Mouse (Mus musculus) large intestine, adult 2 months (tissue): Measurements from ENCODE around the gene Mllt6. TPM values are rescaled to one million over a fixed set of nuclear protein-coding genes. Genes with fewer than 3 reads are reported as not detected.
"Not testable (repeated sequence)": the region's sequence is repeated elsewhere in the genome, so short reads cannot be mapped to it uniquely, and the experiment has no call there.

Experiments
- DNase-seq: peaks from one replicate; pipeline ENCODE4 v3.0.0-alpha.2; 2012; ENCODE audit warnings: low read depth, low spot score
- WGBS: fragments of 180-500 bp; shearing (Covaris S2); methylation state at CpG from one replicate; pipeline ENCODE4 v1.1.7; 2018; 5-methylcytosine and 5-hydroxymethylcytosine counted together
- polyA plus RNA-seq: library from polyadenylated mRNA; depleted of rRNA; stranded (reverse); fragments of >200 nt; gene quantifications from 2 replicates; pipeline ENCODE4 v1.2.3, GENCODE M21; 2012; rRNA removed

Mllt6 gene
- polyA plus RNA-seq: 15.8 and 23.9 TPM in 2 replicates

DNA sequence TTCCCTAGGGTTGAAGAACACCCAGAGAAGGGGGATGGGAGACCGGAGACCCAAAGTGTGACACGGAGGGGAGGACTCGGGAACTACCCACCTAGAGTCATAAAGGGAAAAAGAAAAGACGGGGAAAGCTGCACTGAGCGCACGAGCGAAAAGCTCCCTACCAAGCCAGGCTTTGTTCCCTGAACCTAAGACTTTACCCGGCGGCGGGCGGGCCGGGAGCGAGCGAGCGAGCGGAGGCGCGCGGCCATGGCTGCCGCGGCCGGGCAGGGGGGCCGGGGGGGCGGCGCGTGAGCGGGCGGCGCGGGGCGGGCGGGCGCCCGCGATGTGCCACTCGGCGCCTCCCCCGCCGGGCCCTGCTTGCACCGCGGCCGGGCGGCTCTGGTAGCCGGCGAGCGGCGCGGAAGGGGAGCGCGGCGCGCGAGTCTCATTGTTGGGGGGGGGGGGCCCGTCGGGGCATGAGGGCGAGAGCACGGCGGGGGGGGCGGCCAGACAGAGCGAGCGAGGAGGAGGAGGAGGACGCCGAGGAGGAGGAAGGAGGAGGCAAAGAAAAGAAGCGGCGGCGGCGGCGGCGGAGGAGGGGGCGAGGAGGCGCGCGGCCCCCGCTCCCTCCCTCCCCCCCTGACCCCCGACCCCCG lies at the start of gene Mllt6:
Gene Mllt6, plus strand, starts transcription at position 522 of the 635 bp plus-strand sequence.
- peak; percentile 48 for DNase-seq
- WGBS: 1% methylated on average over 41 of the region's 76 CpGs

DNA sequence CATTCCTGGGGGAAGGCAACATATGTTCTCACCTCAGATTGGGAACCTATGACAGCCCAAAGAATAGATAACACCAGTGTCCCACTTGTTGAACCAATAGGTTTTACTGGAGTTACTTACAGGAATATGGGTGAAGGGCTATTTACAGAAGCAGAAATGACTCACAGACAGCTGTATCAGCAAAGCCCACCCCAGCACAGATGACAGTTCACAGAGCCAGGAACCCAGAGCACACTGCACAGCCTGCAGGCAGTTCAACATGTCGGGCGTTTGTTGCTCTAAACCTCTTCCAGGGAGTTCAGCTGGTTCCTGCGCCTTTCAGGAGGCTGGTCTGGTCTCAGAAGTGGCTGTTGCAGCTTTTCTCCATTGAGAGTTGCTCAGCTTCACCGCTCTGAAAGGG lies 47.9 kb upstream of the Mllt6 start:
- DNase-seq: no peak
- WGBS: 80% methylated on average over 4 of the region's 4 CpGs

DNA sequence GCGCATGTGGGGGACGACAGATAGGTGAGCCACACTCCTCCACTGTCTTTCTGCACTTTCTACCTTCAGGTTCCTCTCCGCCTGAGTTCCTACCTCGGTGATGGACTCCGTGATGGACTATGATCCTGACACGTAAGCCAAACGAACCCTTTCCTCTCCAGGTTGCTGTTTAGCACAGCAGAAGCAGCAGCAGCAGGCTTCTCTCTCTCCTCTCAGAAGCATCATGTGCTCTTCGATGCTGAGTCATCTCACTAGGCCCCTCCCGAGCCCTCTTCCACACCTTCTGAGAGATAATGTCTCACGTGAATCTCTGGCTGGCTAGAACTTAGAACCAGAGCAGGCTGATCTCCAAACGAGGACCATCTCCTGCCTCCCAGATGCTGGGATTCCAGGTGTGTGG lies 44.8 kb upstream of the Mllt6 start:
- no peak for DNase-seq
- 26% methylated on average over 11 of the region's 11 CpGs for WGBS

DNA sequence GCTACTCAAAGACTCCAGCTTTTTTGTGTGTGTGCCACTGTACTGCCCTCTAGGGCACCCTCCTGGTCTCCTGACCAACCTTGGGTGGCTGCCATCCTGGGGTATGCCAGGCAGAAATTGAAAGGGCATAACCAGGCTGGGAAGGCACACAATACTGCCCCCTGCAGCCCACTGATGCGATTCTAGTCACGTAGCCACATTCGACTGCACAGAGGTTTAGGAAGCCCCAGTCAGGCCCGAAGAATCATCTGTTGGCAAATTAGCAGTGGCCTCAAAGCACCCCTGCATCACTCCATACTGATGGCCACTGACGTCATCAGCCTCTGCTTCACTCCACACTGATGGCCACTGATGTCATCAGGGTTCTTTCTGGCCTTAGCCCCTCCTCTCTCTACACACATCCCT lies 43.8 kb upstream of the Mllt6 start:
- 62% methylated on average over 5 of the region's 5 CpGs for WGBS
- no peak for DNase-seq

DNA sequence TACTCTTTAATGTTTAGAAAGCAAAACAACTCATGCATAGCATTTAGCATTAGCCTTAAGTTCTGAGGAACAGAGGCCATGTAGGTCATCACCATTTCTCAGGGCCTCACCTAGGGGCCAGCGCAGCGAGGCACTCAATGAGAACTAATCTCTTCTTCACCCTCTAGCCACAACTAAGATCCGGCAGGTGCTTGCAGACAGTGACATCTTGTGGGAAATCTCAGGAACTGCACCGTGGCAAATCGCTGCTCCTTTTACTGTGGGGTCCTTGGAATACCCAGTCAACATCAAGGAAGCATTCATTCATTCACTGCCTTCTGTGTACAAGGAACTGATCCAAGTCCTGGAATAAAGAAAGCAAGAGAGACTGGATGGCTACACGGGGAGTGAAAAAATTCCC lies 40.8 kb upstream of the Mllt6 start:
- no peak for DNase-seq
- WGBS: 4% methylated on average over 6 of the region's 6 CpGs

DNA sequence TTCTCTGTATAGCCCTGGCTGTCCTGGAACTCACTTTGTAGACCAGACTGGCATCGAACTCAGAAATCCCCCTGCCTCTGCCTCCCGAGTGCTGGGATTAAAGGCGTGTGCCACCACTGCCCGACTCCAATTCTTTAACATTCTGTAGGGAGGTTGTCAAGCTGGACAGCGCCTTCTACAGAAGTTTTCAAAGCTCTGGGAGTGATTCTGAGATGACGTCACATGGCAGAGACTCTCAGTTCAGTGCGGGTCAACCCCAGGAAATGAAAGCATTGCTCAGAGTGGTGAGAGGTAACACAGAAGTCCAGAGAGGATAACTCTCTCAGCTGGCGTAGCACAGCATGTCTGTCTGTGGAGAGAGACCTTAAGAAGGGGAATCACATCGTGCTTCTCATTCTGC lies 40.0 kb upstream of the Mllt6 start:
- DNase-seq: no peak
- 41% methylated on average over 9 of the region's 9 CpGs for WGBS

DNA sequence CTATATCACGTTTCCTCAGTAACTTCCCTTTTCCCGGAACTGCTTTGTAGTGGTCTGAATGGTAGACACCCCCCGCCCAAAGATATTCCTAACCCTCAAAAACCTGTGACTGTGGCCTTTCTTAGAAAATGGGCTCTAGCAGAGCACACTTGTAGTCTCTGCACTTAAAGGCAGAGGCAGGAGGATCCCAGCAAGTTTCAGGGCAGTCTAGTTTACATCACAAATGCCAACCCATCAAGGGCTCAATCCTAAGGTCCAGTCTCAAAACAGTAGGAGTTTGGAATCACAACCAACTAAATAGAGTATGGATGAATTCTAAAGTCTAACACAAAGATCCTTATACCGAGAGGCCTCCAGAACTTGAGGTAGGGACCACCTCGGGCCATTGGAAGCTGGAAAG lies 37.7 kb upstream of the Mllt6 start:
- WGBS: 80% methylated on average over 5 of the region's 5 CpGs
- DNase-seq: no peak

DNA sequence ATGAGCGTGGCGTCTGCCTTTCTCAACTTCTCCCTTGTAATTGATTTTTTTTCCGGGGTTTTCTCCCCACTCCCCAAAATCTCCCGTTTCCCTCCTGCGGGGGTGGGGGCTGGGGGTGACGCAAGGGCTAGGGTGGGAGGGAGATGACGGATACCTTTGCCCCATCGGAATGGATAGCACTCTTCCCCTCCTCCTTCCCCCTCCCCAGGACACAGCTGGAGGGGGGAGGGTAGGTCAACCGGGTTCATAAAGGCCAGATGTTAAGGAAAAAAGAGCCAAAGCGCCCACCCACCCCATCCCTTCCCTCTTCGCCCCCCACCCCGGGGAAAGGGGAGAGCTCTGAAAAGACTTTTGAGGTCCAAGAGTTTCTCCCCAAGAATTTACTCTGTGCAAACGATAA lies 36.8 kb upstream of the Mllt6 start:
- 32% methylated on average over 13 of the region's 13 CpGs for WGBS
- DNase-seq: no peak

DNA sequence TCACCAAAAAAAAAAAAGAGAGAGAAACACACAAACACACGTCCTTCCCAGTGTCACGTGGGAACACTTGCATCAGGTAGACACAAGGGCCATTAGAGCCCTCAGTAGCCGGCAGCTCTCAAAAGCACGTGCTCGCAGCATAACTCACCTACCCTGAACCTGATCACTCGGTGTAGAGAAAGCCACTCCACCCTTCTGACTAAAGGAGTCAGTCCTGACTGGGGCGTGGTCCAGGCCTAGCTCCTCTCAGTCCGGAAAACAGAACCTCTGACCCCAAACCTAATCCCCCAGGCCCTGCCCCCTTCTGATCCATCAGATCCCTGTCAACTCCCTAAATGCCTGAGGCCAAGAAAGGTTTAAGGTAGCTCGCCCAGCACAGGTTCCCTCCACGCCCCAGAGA lies 36.4 kb upstream of the Mllt6 start:
- 41% methylated on average over 10 of the region's 10 CpGs for WGBS
- DNase-seq: no peak

DNA sequence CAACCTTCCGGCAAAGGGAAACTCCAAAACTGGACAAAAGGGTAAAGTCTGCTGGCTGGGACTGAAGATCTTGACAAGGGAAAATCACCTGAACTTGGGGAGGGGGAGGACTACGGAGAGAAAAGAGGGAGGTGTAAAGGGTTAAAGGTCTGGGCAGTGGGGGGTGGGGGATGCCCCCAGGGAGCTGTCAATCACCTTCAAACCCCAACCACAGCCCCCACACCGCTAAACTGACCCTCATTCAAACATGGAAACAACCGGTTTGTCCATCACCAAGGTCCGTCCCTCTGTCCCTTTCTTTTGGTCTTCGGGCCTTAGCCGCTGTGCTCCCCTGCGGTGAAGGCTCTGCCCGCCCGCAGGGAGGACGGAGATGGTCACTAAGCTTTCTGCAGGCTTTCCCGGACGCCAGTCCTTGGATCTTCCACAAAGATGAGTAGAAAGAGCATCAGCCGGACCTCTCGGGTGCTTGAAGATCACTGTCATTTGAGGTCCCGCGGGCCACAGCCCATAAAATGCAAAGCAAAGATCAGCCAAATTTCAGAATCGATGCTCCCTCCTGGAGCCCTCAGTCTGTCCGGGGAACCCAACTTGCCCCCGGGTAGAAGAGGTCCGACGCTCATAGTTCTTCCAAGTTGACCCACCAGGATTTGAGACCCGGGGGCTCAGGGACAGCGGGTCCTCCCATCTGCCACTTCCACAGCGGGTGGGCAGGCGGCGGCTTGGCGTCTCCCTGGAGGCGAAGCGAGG lies 35.5 kb upstream of the Mllt6 start:
- DNase-seq: no peak
- 26% methylated on average over 30 of the region's 30 CpGs for WGBS

DNA sequence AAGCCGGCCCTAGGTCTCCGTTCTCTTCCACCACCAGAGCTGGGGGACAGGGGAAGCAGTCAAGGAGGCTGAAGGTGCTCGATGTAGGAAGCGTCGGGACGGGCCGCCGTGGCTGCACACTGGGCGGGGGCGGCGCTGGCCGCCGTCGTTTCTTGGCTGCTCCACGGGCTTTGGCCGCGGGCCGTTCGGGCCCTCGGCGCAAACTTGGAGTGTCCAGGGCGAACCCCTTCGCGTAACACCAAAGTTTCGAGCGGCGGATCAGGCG lies 35.0 kb upstream of the Mllt6 start:
- DNase-seq: no peak
- 4% methylated on average over 28 of the region's 28 CpGs for WGBS

DNA sequence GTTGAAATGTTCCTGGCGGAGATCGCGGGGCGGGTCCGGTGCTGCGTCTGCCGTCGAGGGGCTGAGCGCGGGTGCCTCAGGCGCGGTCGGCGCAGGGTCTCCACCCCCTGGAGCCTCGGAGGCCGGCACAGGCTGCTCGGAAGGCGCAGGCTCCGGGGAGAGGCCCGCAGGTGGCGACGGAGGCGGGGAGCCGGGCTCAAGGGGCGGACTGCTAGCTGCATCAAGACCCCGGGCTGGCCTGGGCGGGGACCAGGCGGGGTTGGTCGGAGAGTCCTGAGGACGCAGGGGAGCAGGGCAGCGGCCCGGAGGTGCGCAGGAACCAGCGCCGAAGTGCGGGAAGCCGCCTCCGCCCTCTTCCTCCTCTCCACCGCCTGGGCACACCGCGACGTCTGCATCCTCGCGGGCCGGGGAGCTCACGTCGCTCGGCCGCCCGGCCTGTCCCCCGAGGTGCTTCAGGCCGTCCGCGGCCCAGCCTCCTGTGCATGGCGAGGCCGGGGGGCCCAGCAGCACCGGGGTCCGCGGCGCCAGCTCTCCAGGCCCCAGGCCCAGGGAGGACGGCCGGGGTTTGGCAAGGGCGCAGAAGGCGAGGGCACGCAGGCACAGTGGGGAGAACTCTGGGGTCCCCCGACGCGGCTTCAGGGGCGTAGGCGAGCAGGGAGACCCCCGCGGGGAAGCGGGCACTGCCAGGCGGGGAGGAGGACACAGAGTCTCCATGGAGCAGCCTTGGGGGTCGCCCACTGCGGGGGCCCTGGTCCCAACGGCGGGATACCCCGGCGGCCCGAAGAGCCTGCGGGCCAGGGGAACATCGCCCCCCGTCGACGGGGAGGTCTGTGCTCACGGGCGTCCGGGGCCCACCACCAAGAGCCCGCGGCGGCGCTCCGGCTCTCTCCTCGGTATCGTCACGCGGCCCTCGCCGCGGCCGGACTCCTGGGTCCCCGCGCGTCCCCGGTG lies 34.4 kb upstream of the Mllt6 start:
- no peak for DNase-seq
- WGBS: 2% methylated on average over 106 of the region's 106 CpGs

DNA sequence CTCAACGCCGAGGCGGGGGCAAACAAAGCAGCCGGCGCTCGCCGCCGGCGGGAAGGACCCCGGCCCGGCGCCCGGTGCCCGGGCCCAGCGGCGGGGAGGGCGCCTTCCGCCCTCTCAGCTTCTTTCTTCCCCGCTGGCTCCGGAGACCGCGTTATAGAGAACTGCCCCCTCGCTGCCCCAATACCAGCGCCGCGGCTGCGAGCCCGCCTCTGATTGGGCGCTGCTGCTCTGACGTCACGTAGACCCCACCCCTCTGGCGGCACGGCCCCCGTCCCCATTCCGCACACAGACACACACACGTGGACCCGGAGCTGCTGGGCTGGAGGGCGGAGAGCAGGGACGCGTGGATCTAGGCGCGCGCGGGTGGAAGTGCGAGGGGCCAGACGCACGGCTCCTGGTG lies 33.6 kb upstream of the Mllt6 start, which contains the start of gene Epop:
Gene Epop, minus strand, starts transcription at position 127 of the 400 bp plus-strand sequence.
- under 1% methylated on average over 47 of the region's 47 CpGs for WGBS
- DNase-seq: no peak

DNA sequence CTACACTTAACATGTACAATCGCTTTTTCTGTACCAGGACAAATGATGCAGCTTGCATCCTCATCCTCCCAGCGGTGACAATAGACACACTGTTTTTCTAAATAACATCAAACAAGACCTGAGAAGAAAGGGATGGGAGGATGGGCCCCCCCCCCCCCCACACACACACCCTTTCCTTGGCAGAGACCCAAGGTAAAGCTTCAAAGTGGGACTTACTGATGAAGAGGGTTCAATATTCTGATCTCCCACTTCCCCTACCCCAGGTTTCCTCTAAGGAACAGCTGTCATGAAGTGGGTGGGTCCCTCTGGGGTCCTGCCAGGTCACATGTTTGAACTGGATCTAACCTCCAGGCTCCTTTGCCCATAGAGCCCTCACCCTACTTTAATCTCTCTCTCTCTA lies 32.2 kb upstream of the Mllt6 start:
- WGBS: 27% methylated on average over 2 of the region's 2 CpGs
- DNase-seq: no peak

DNA sequence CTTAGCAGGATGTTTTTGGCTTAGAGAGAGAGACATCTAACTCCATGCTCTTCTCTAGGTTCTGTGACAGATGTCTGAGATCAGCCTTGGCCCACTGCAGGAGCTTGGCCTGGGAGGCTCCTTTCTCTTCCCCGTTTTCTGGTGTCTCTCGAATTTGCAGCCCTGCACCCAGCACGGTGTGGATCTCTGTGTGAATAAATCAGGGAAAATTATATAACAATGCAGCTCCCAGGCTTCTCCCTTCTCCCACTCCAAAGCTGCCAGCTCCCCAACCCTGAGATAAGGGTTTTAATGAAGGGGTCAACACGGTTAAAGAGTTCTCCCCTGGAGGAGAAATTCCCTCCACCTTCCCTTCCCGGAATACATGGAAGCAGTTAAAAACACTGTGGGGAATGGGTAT lies 31.7 kb upstream of the Mllt6 start:
- WGBS: 22% methylated on average over 5 of the region's 5 CpGs
- no peak for DNase-seq

DNA sequence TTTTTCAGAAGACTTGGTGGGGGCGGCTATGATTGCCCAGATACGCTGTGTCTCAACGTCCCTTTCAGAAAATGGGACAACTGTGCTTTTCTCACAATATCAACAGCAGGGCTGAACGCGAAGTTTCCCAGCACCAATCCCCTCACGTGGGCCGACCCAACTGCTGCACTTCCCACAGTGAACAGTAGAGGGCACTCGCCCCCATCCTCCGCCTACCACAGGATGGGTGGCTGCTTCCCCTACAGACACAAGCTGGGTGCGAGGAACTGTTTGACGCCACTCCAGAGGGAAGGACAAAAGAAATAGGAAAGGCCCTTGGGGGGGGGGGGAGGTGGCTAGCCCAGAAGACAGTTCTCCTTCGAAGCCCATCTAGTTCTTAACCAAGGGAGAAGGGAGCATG lies 31.3 kb upstream of the Mllt6 start:
- 5% methylated on average over 12 of the region's 12 CpGs for WGBS
- DNase-seq: no peak

DNA sequence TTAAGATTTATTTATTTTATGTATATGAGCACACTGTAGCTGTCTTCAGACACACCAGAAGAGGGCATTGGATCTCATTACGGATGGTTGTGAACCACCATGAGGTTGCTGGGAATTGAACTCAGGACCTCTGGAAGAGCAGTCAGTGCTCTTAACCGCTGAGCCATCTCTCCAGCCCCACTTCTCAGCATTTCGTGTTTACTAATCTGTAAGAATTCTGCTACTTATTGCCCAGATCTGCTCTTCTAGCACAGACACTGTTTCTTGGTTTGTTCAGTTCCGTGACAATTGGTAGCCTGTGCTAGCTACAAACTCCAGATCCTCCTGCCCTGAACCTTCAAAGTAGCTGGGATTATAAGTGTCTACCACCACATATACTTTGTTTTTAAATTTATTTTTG lies 30.8 kb upstream of the Mllt6 start:
- DNase-seq: not testable (repeated sequence)
- WGBS: 84% methylated on average over 4 of the region's 4 CpGs

DNA sequence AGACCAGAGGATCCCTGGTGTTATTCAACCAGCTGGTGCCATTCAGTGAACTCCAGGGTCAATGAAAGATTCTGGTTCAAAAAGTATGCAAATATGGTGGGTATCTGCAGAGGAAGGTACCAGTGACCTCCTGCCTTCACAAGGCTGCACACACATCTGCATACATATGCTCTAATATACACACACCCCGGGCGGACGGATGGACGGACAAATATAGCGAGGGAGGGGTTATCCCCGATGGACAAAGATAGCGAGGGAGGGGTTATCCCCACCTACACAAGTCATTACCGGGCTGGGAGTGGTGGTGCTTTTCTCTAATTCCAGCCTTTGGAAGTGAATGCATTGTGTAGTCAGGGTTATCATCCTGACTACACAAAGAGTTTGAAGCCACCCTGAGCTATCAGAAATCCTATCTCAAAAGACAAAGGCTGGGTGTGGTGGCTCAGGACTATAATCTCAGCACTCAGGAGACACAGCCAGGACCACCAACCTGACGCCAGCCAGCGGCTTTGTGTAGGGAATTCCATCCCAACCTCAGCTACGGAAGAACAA lies 27.7 kb upstream of the Mllt6 start:
- 64% methylated on average over 11 of the region's 11 CpGs for WGBS
- no peak for DNase-seq

DNA sequence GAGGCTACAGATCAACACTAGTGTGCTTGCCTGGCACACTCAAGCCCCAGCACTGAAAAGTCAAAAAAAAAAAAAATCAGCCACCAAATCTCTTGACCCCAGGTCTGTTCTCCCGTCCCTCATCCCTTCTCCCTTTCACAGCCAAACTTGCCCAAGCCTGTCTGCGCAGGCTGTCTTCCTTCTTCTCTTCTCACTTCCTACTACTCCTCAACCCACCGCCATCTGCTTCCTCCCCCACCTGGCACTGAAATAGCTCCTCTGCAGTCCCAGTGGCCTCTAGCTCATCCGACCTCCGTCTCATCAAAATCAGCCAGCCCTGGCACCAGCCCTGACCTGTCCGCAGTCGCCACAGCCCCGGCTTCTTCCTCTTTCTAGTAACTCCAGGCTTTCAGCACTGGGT lies 21.5 kb upstream of the Mllt6 start:
- whole genome bisulfite sequencing: 51% methylated on average over 8 of the region's 8 CpGs
- no peak for DNase-seq

DNA sequence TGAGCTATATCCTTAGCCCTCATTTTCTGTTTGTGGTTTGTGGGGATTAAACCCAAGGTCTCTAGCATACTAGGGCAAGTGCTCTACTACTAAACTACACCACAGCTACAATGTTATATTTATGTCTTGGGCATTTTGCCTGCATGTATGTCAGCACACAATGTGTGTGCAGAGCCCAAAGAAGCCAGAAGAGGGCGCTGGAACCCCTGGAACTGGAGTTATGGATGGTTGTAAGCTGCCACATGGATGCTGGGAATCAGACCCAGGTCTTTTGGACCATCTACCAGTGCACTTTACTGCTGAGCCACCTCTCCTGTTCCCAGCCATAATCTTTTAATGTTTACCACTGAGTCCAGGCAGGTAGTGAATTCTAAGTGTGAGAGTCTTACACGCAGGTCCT lies 20.5 kb upstream of the Mllt6 start:
- 49% methylated on average over 2 of the region's 2 CpGs for WGBS
- no peak for DNase-seq
